Mouse (Mus musculus): Measurements from ENCODE around the gene Gm38119. TPM values are rescaled to one million over a fixed set of nuclear protein-coding genes. Genes with fewer than 3 reads are reported as not detected.
A peak's percentile ranks its signal among the peaks of the same experiment; 100 is the strongest.
"Not testable (repeated sequence)": the region's sequence is repeated elsewhere in the genome, so short reads cannot be mapped to it uniquely, and the experiment has no call there.

The Gm38119 gene
- total and polyA plus RNA-seq, 2 experiments from 2014 or later: not detected

DNA sequence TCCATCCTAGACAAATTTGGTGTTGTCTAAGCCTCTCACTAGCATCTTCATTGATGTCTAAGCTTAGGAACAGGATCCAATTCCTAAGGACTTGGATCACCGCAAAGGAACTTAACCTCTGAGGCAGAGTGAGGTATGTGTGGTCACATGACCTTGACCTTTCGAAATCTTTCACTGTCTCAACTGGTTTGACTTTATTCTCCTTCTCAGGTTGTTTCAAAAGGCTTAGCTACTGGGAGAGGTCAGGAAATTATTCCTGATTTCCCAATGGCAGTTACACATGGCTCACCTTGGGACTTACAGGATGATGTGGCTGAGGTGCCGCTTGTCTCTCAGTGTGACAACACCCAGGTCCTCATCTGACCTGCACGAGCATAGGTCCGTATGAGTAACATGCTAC is 16.3 kb downstream of the Gm38119 start:
- H3K27me3 ChIP-seq (ENCODE audit: control insufficient read depth, insufficient read depth, low read length): no peaks in the 10 kb centered on the region
- no peaks in the 10 kb centered on the region for H3K36me3 ChIP-seq (replicated peaks; ENCODE audit: control insufficient read depth, insufficient read depth, low read length)
- 81% methylated on average over 5 of the region's 5 CpGs for WGBS
- ATAC-seq (ENCODE audit: insufficient read depth, low read depth): no peak
- no peak overlapping the region for H3K9ac ChIP-seq (replicated peaks; ENCODE audit: low read depth, low read length)
- H3K4me2 ChIP-seq (ENCODE audit: low read depth, low read length): no peak overlapping the region
- H3K27ac ChIP-seq (ENCODE audit: low read depth): no peak overlapping the region
- H3K9me3 ChIP-seq (replicated peaks; ENCODE audit: control insufficient read depth, low read length): no peaks in the 10 kb centered on the region
- H3K4me3 ChIP-seq (ENCODE audit: low read depth, low read length): no peak overlapping the region
- no peaks in the 10 kb centered on the region for H3K4me1 ChIP-seq (ENCODE audit: control insufficient read depth, insufficient read depth)
- DNase-seq (ENCODE audit: low spot score): no peak
- TF ChIP-seq CTCF (IDR thresholded peaks at IDR 0.05; ENCODE audit: low read depth): no peak
- no peak for TF ChIP-seq EP300 (IDR thresholded peaks at IDR 0.05; ENCODE audit: low read depth)

DNA sequence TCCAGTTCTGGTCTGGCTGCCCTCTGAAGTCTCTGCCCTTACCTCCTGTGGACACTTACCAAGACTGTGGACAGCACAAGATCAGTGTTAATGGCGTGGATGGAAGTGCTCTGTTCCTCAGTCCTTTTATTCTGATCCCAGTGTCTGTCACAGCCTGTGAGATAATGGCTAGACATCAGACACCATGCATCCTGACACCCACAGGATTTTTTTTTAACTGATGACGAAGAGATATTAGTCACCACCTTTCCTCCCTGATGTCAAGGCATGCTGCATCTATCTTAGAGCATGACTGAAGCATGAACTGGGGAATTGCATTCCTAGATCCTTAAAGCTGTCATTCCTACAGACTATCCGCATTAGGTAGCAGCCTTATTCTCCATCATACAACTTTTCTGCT is 18.6 kb downstream of the Gm38119 start, which contains the start of gene Lce1f:
Gene Lce1f (minus strand): TSS at position 101 of the 400 bp plus-strand sequence.
- no peak within 1 kb of the TSS for H3K9ac ChIP-seq (replicated peaks; ENCODE audit: low read depth, low read length)
- no peak within 1 kb of the TSS for H3K4me3 ChIP-seq (ENCODE audit: low read depth, low read length)
- no peaks in the 10 kb centered on the region for H3K4me1 ChIP-seq (ENCODE audit: control insufficient read depth, insufficient read depth)
- no peaks in the 10 kb centered on the region for H3K27me3 ChIP-seq (ENCODE audit: control insufficient read depth, insufficient read depth, low read length)
- H3K4me2 ChIP-seq (ENCODE audit: low read depth, low read length): no peak within 1 kb of the TSS
- H3K27ac ChIP-seq (ENCODE audit: low read depth): no peak within 1 kb of the TSS
- DNase-seq (ENCODE audit: low spot score): no peak
- TF ChIP-seq CTCF (IDR thresholded peaks at IDR 0.05; ENCODE audit: low read depth) (no peak), EP300 (IDR thresholded peaks at IDR 0.05; ENCODE audit: low read depth) (no peak)
- ATAC-seq (ENCODE audit: insufficient read depth, low read depth): no peak
- H3K9me3 ChIP-seq (replicated peaks; ENCODE audit: control insufficient read depth, low read length): no peaks in the 10 kb centered on the region
- no peaks in the 10 kb centered on the region for H3K36me3 ChIP-seq (replicated peaks; ENCODE audit: control insufficient read depth, insufficient read depth, low read length)
- WGBS: 57% methylated on average over 3 of the region's 3 CpGs

DNA sequence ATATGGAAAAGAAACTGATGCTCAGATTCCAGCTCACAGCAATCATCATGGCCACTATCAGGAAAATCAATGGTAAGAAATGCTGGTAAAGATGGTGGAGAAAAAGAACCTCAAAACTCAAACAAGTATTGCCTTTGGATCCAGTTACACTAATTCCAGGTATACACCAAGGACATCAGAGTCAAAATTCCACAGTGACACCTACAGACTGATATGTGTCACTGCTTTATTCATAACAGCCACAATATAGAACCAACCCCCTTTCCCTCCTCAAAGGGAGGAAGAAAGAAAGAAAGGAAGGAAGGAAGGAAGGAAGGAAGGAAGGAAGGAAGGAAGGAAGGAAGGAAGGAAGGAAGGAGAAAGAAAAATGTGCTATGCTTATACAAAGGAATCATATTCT is 23.8 kb downstream of the Gm38119 start:
- no peak for ATAC-seq (ENCODE audit: insufficient read depth, low read depth)
- TF ChIP-seq EP300 (IDR thresholded peaks at IDR 0.05; ENCODE audit: low read depth): no peak
- TF ChIP-seq CTCF (IDR thresholded peaks at IDR 0.05; ENCODE audit: low read depth): peak; percentile 26; the same call in 1 of the 2 replicates
- Histone ChIP-seq H3K36me3 (replicated peaks; ENCODE audit: control insufficient read depth, insufficient read depth, low read length) (no peaks in the 10 kb centered on the region), H3K27ac (ENCODE audit: low read depth) (no peak overlapping the region), H3K4me1 (ENCODE audit: control insufficient read depth, insufficient read depth) (no peaks in the 10 kb centered on the region), H3K4me3 (ENCODE audit: low read depth, low read length) (no peak overlapping the region), H3K4me2 (ENCODE audit: low read depth, low read length) (no peak overlapping the region), H3K27me3 (ENCODE audit: control insufficient read depth, insufficient read depth, low read length) (no peaks in the 10 kb centered on the region), H3K9me3 (replicated peaks; ENCODE audit: control insufficient read depth, low read length) (no peaks in the 10 kb centered on the region), H3K9ac (replicated peaks; ENCODE audit: low read depth, low read length) (no peak overlapping the region)
- no peak for DNase-seq (ENCODE audit: low spot score)

DNA sequence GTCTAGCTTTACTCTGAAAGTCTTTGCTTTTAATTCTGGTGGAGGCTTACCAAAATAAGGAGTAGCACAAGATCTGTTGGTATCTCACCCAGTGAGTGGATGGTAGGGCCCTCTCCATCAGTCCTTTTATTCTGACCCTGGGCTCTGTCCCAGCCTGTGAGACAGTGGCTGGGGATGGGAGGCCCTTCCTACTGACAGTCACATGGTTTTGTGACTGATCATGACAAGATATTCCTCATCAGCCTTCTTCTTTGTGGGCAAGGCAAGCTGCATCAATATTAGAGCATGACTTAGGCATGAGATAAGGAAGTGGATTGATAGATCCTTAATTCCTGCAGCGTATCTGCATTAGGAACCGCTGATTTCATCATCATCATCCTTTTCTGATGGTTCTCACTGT is 29.9 kb downstream of the Gm38119 start, which contains the start of gene Lce1e:
Gene Lce1e (minus strand): TSS at position 101 of the 400 bp plus-strand sequence.
- Histone ChIP-seq H3K27me3 (ENCODE audit: control insufficient read depth, insufficient read depth, low read length) (no peaks in the 10 kb centered on the region), H3K4me2 (ENCODE audit: low read depth, low read length) (no peak within 1 kb of the TSS), H3K9ac (replicated peaks; ENCODE audit: low read depth, low read length) (no peak within 1 kb of the TSS), H3K9me3 (replicated peaks; ENCODE audit: control insufficient read depth, low read length) (no peaks in the 10 kb centered on the region), H3K36me3 (replicated peaks; ENCODE audit: control insufficient read depth, insufficient read depth, low read length) (no peaks in the 10 kb centered on the region), H3K4me1 (ENCODE audit: control insufficient read depth, insufficient read depth) (no peaks in the 10 kb centered on the region), H3K4me3 (ENCODE audit: low read depth, low read length) (no peak within 1 kb of the TSS), H3K27ac (ENCODE audit: low read depth) (no peak within 1 kb of the TSS)
- ATAC-seq (ENCODE audit: insufficient read depth, low read depth) (no peak), DNase-seq (ENCODE audit: low spot score) (no peak)
- WGBS: 75% methylated on average over 2 of the region's 2 CpGs
- no peak for TF ChIP-seq CTCF (IDR thresholded peaks at IDR 0.05; ENCODE audit: low read depth)
- TF ChIP-seq EP300 (IDR thresholded peaks at IDR 0.05; ENCODE audit: low read depth): no peak

DNA sequence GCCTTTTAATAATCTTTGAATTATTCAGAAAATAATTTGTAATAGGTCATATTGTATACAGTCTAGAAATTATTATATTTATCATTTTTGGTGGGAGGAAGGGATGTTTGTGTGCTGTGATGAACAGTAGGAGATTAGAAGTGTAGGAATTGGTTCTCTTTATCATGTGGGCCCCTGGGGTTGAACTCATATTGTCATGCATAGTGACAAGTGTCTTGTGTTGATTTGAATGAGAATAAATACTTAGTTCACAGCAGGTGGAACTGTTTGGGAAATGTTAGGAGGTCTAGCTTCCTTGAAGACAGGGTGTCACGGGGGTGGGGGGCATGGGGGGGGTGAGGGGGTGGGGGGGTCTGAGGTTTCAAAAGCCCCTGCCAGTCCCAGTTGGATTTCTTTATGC is 44.3 kb downstream of the Gm38119 start:
- no peak overlapping the region for H3K9ac ChIP-seq (replicated peaks; ENCODE audit: low read depth, low read length)
- H3K27ac ChIP-seq (ENCODE audit: low read depth): no peak overlapping the region
- no peak for TF ChIP-seq CTCF (IDR thresholded peaks at IDR 0.05; ENCODE audit: low read depth)
- TF ChIP-seq EP300 (IDR thresholded peaks at IDR 0.05; ENCODE audit: low read depth): no peak
- no peak overlapping the region for H3K4me2 ChIP-seq (ENCODE audit: low read depth, low read length)
- no peak for DNase-seq (ENCODE audit: low spot score)
- H3K9me3 ChIP-seq (replicated peaks; ENCODE audit: control insufficient read depth, low read length): no peaks in the 10 kb centered on the region
- no peaks in the 10 kb centered on the region for H3K36me3 ChIP-seq (replicated peaks; ENCODE audit: control insufficient read depth, insufficient read depth, low read length)
- no peak for ATAC-seq (ENCODE audit: insufficient read depth, low read depth)
- WGBS: 13% methylated on average over 1 of the region's 1 CpGs
- no peaks in the 10 kb centered on the region for H3K4me1 ChIP-seq (ENCODE audit: control insufficient read depth, insufficient read depth)
- H3K27me3 ChIP-seq (ENCODE audit: control insufficient read depth, insufficient read depth, low read length): no peaks in the 10 kb centered on the region
- no peak overlapping the region for H3K4me3 ChIP-seq (ENCODE audit: low read depth, low read length)

DNA sequence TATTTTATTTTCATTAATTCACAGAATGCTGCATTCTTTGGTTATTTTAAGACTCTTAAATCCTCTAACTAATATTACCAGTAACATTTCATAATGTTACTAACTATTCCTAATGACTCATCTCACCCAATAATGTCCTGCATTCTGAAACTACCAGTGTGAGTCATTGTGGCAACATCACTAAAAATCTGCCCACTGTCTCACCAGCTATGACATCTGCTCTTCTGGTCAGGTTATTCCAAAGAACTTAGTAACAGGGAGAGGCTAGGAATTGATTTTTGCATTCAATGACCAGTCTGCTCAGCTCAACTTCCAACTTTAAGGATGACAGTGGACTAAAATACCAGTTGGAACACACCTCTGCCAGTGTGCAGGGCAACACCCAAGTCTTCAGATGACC is 47.2 kb downstream of the Gm38119 start:
- Histone ChIP-seq H3K9ac (replicated peaks; ENCODE audit: low read depth, low read length) (no peak overlapping the region), H3K9me3 (replicated peaks; ENCODE audit: control insufficient read depth, low read length) (no peaks in the 10 kb centered on the region), H3K4me3 (ENCODE audit: low read depth, low read length) (no peak overlapping the region), H3K36me3 (replicated peaks; ENCODE audit: control insufficient read depth, insufficient read depth, low read length) (no peaks in the 10 kb centered on the region), H3K27ac (ENCODE audit: low read depth) (no peak overlapping the region), H3K27me3 (ENCODE audit: control insufficient read depth, insufficient read depth, low read length) (no peaks in the 10 kb centered on the region), H3K4me2 (ENCODE audit: low read depth, low read length) (no peak overlapping the region), H3K4me1 (ENCODE audit: control insufficient read depth, insufficient read depth) (no peaks in the 10 kb centered on the region)
- no peak for ATAC-seq (ENCODE audit: insufficient read depth, low read depth)
- no peak for DNase-seq (ENCODE audit: low spot score)
- TF ChIP-seq CTCF (IDR thresholded peaks at IDR 0.05; ENCODE audit: low read depth) (no peak), EP300 (IDR thresholded peaks at IDR 0.05; ENCODE audit: low read depth) (no peak)

DNA sequence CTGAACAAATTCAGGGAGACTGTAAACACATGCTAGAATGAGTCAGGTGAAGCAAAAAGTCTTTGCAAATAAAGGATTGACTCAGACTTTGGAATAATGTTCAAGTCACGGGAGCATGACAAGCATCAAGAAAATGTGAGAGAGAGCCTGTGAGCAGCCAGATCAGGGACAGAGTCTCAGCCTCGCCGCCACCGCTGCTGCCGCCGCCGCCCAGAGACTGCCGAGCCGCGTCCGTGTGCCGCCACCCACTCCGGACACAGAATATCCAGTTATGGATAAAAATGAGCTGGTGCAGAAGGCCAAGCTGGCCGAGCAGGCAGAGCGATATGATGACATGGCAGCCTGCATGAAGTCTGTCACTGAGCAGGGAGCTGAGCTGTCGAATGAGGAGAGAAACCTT is 49.7 kb downstream of the Gm38119 start:
- H3K36me3 ChIP-seq (replicated peaks; ENCODE audit: control insufficient read depth, insufficient read depth, low read length); H3K27ac ChIP-seq (ENCODE audit: low read depth); H3K4me2 ChIP-seq (ENCODE audit: low read depth, low read length); H3K4me1 ChIP-seq (ENCODE audit: control insufficient read depth, insufficient read depth); H3K27me3 ChIP-seq (ENCODE audit: control insufficient read depth, insufficient read depth, low read length); H3K4me3 ChIP-seq (ENCODE audit: low read depth, low read length); DNase-seq (ENCODE audit: low spot score); ATAC-seq (ENCODE audit: insufficient read depth, low read depth); H3K9ac ChIP-seq (replicated peaks; ENCODE audit: low read depth, low read length); H3K9me3 ChIP-seq (replicated peaks; ENCODE audit: control insufficient read depth, low read length): not testable (repeated sequence)
- 55% methylated on average over 16 of the region's 16 CpGs for WGBS
